Mouse (Mus musculus) induced T-regulatory cell, adult 2 months (primary cell): ENCODE measurements at regions not wholly inside any gene's neighbourhood (a gene's known extent, or its start where the extent isn't known, plus 50 kb on each side); places are given as distances from the start of the nearest gene placed in this dataset.

ENCODE experiments used
- DNase-seq: peaks from one replicate; pipeline ENCODE4 v3.0.0-alpha.2; 2012; ENCODE audit warnings: low read depth

DNA sequence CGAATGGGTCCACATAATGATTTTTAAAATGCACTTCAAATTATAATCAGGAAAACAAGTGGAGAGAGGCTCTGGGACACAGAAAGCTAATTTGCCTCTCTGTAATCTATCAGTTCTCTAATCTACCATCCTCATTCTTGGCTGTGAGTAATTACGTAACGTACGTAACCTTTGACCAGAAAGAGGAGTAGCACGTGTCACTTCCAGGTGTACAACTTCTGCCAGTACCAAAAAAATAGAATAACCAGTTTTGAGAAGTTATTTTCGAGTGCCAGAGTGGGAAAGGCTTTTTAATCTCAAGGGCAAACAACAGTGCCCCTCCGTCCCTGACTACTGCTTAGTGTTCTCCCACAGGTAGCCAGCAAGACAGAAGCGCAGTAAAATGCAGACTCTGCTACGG, 69.2 kb upstream of the Cited2 start:
- no peak for DNase-seq

GRCm38 (mm10) chr10:17654308-17654858, 68.6 kb upstream of the Cited2 start:
- DNase-seq = no peak

DNA sequence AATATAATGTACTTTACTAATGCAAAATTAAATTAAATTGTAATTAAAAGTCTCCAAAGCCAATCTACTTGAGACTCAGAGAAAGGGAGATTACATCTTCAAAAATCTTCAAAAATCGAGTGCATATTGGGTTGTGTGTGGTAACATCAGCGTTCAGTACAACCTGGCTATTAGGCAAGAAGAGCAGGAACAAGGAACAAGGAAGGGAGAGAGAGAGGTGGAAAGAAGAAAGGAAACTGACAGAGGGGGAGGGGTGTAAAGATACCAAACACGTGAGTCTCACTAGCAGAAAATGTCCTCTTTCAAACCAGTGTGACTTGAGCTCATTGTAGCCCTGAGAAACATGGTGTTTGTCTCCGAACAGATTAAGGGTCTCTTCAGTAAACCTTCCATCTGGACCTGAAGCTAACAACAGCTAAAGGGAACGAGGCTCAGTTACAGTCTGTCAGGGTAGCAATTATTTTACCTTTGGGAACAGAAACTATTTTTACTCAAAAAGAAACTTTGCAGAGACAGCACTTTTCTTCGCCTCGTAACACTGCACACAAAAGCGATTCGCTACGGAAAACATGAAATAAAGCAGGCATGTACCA, 67.5 kb upstream of the Cited2 start:
- peak; percentile 23 for DNase-seq

- no peak for DNase-seq
Measured at GRCm38 (mm10) chr10:17656305-17656704, 66.7 kb upstream of the Cited2 start.

DNA sequence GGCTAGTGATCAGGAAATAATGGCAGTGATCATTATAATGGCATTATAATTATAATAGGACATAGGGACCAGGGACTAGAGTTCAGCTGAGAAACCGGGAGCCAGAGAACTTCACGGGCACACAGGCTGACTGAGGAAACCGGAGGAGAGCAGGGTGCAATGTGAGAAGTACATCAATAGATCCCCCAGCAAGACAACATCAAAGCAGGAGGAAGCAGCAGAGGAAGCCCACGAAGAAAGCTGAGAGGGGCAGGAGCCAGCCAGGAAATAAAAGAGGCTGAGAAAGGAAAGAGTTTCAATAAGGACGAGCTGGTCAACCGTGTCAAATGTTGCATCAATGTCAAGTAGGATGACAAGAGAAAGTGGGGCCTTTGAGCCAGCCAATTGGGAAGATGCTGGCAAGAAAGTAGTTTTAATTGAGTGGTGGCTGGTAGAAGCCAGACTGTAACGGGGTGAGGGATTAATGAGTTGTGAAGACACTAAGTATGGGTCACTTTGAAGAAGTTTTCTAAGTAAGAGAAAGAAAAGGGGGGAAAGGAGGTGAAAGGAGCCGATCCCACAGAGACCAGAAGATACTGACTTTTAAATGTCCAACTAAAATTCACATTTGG, 66.0 kb upstream of the Cited2 start:
- no peak for DNase-seq

DNA sequence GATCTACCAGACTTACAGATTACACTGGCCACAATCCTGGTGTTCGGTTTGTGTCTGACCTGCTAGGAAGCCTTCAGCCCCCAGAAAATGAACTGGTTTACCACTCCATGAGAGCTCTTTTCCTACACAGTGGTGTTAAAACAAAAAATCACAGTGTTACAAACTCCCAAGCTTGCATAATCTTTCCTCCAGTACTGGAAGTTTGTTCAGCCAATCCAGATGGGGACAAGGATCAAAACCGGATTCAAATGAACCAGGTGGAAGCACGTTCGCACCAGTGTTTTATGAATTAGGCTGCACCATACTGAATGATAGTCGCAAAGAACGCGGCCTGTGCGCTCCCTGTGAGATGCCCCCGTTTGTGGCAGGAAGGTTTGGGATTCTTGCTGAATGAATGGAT, 63.4 kb upstream of the Cited2 start:
- DNase-seq = no peak

- no peak for DNase-seq
Measured at GRCm38 (mm10) chr10:17660836-17661452, 62.1 kb upstream of the Cited2 start.

DNA sequence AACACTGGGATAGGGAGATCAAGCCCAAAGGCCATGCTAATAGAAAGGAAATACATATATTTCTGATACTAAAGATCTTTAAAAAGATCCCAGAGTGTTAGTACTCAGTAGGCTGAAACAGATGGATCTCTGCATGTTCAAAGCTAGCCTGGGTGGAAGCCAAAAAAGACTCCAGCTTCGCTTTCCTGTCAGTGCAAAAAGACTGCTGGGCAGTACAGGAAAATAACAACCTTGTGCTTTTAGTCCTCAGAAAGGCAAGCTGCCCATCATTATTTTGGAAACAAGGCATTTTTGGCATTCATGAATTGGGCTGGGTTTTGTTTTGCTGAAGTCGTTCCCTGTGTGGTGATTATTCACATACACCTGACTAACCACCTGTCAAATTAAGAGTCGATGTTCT, 56.9 kb upstream of the Cited2 start:
- DNase-seq = no peak

GRCm38 (mm10) chr10:17669401-17669800, 53.6 kb upstream of the Cited2 start:
- no peak for DNase-seq
